Mouse (Mus musculus) thymus, adult 2 months (tissue): Measurements from ENCODE around the gene Slc6a3. TPM values are rescaled to one million over a fixed set of nuclear protein-coding genes. Genes with fewer than 3 reads are reported as not detected.

Experiments used
- DNase-seq: peaks from one replicate; pipeline ENCODE4 v3.0.0; 2021
- H3K27ac ChIP-seq: fragments of 200-500 bp; 2 replicates; pipeline ENCODE4 v1.5.1; 2012; ENCODE audit warnings: low read length, control low read depth; ENCODE audit not compliant: control insufficient read depth, insufficient read depth
- H3K27me3 ChIP-seq: fragments of 200-500 bp; 2 replicates; pipeline ENCODE4 v1.6.1; 2012; ENCODE audit warnings: mild to moderate bottlenecking, low read length, moderate library complexity, mixed read lengths; ENCODE audit not compliant: control insufficient read depth, insufficient read depth
- H3K36me3 ChIP-seq: fragments of 200-500 bp; 2 replicates; pipeline ENCODE4 v1.6.1; 2012; ENCODE audit warnings: mild to moderate bottlenecking, low read length, moderate library complexity; ENCODE audit not compliant: control insufficient read depth, insufficient read depth
- H3K4me1 ChIP-seq: fragments of 200-500 bp; replicated peaks from 2 replicates; pipeline ENCODE4 v1.6.1; 2012; ENCODE audit warnings: low read length; ENCODE audit not compliant: control insufficient read depth, insufficient read depth
- H3K4me3 ChIP-seq: fragments of 200-500 bp; 2 replicates; pipeline ENCODE4 v1.5.1; 2012; ENCODE audit warnings: mild to moderate bottlenecking, low read length, control low read depth, moderate library complexity; ENCODE audit not compliant: control insufficient read depth, insufficient read depth
- CTCF ChIP-seq: fragments of 200-500 bp; IDR thresholded peaks from 2 replicates; pipeline ENCODE4 v1.5.1; 2012; ENCODE audit warnings: mild to moderate bottlenecking, control low read depth, low read length, moderate library complexity, borderline replicate concordance; ENCODE audit not compliant: control insufficient read depth, poor library complexity, insufficient read depth; ENCODE audit errors: extremely low read depth
- POLR2A ChIP-seq: fragments of 200-500 bp; IDR thresholded peaks from 2 replicates; pipeline ENCODE4 v1.6.1; 2012; ENCODE audit warnings: mild to moderate bottlenecking, low read length, control low read depth, moderate library complexity; ENCODE audit not compliant: control insufficient read depth, poor library complexity, insufficient read depth; ENCODE audit errors: extremely low read depth
- WGBS: fragments of 180-500 bp; shearing (Covaris S2); methylation state at CpG from one replicate; pipeline ENCODE4 v1.1.7; 2018; 5-methylcytosine and 5-hydroxymethylcytosine counted together
- polyA plus RNA-seq: library from polyadenylated mRNA; depleted of rRNA; stranded (reverse); fragments of >200 nt; gene quantifications from 2 replicates; pipeline ENCODE4 v1.2.3, GENCODE M21; 2012

Slc6a3 gene
- polyA plus RNA-seq, 1 experiment, result 0.22 TPM

DNA sequence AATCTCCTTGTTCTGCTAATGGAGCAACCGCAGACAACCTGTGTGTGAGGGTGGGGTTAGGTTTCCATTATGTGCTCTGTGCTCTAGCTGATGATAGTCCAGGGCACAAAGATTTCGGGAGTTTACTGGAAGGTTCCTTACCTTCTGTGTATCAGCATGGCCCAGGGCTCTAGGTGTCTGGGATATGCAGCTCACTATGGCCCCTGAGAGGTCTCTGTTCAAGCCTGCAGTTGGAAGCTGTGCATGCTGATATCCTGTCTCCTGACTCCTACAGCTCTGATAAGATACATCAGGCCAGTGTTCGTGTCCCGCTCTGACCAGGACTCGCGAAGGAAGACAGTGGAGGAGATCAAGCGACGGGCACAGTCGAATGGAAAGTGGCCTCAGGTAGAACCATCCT lies 42.0 kb upstream of the Slc6a3 start:
- no peak for TF ChIP-seq CTCF
- TF ChIP-seq POLR2A, result no peak
- Histone ChIP-seq H3K4me1 (0 out of 2 replicates have a peak, but pooled peaks cover 4% of the 10 kb centered on the region), H3K4me3 (no peak overlapping the region), H3K36me3 (no peaks in the 10 kb centered on the region), H3K27ac (no peak overlapping the region), H3K27me3 (no peaks in the 10 kb centered on the region)
- 98% methylated on average over 9 of the region's 9 CpGs for WGBS
- no peak for DNase-seq

DNA sequence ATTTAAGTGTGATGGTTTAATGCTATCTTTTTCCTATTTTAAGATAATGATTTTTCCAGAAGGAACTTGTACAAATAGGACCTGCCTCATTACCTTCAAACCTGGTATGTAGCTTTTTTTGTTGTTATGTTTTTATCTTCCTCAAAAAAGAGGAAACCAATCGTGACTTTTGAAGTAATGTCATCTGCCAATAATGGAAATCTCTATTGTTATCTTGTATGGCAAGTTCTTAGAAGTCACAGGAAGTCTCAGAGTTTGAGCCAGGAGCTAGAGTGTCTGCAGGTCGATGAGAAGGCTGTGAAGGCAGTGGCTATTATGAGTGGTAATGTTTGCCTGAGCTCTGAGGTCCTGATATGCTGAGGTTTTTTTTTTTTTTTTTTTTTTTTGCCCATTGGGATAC lies 40.4 kb upstream of the Slc6a3 start:
- no peaks in the 10 kb centered on the region for H3K27me3 ChIP-seq
- 0 out of 2 replicates have a peak, but pooled peaks cover 4% of the 10 kb centered on the region for H3K4me1 ChIP-seq
- no peak overlapping the region for H3K27ac ChIP-seq
- no peak overlapping the region for H3K4me3 ChIP-seq
- no peaks in the 10 kb centered on the region for H3K36me3 ChIP-seq
- WGBS, result 28% methylated on average over 2 of the region's 2 CpGs
- no peak for TF ChIP-seq POLR2A
- no peak for TF ChIP-seq CTCF
- no peak for DNase-seq

DNA sequence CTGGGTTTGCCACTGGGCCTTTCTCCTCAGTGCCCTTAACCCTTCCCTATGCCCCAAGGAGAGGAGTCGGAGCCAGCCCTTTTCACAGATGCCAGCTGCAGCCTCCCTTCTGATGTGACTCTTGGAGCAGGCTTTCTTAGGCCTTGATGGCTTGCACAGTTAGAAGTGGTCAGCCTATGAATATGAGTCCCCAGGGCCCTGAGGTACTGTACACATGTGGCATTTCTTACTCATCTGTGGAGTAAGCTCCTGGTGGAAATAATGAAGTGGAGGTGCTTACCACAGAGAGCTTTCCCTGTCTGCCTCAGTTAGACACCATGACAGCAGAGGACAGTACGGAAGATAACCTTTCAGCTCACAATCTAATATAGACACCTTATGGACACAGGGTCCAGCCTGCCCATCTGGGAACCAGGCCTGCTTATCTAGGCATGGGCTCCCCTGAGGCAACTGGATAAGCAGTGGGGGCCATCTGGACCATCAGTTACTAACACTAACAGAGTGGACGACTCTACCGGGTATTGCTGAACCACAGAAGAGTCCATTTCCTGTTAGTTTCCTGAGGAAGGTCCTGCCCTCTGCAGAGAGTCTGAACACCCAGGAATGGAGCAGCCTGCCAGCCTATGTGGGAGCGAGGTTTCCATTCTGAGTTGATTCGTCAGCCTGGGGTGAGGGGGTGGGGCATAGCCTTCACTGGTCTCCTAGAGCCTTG lies 36.5 kb upstream of the Slc6a3 start:
- no peaks in the 10 kb centered on the region for H3K27me3 ChIP-seq
- no peak overlapping the region for H3K4me3 ChIP-seq
- 72% methylated on average over 6 of the region's 6 CpGs for WGBS
- no peaks in the 10 kb centered on the region for H3K36me3 ChIP-seq
- H3K27ac ChIP-seq, result no peak overlapping the region
- 0 out of 2 replicates have a peak, but pooled peaks cover 4% of the 10 kb centered on the region for H3K4me1 ChIP-seq
- no peak for DNase-seq
- no peak for TF ChIP-seq POLR2A
- no peak for TF ChIP-seq CTCF

DNA sequence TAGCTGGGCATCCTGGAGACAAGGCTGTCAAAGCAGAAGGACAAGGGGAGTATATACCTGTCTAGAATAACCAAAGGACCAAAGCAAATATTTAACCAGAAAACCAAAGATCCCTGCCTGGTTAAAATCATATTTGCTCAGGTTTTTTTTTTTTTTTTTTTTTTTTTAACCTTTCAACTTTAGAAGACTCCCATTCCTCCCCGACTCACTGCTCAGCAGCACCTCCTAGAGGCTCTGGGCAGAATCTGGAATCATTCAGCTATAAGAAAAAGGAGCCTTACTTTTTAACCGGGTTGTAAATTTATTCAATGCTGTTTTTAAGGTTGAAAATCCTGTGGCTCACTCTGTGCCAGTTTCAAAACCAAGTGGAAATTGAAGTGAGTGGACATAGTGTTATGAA lies 33.8 kb upstream of the Slc6a3 start:
- DNase-seq, result peak; percentile 14
- no peak for TF ChIP-seq POLR2A
- no peak for TF ChIP-seq CTCF
- WGBS, result 64% methylated on average over 2 of the region's 2 CpGs
- Histone ChIP-seq H3K36me3 (no peaks in the 10 kb centered on the region), H3K4me3 (no peak overlapping the region), H3K27me3 (no peaks in the 10 kb centered on the region), H3K4me1 (no peaks in the 10 kb centered on the region), H3K27ac (no peak overlapping the region)

DNA sequence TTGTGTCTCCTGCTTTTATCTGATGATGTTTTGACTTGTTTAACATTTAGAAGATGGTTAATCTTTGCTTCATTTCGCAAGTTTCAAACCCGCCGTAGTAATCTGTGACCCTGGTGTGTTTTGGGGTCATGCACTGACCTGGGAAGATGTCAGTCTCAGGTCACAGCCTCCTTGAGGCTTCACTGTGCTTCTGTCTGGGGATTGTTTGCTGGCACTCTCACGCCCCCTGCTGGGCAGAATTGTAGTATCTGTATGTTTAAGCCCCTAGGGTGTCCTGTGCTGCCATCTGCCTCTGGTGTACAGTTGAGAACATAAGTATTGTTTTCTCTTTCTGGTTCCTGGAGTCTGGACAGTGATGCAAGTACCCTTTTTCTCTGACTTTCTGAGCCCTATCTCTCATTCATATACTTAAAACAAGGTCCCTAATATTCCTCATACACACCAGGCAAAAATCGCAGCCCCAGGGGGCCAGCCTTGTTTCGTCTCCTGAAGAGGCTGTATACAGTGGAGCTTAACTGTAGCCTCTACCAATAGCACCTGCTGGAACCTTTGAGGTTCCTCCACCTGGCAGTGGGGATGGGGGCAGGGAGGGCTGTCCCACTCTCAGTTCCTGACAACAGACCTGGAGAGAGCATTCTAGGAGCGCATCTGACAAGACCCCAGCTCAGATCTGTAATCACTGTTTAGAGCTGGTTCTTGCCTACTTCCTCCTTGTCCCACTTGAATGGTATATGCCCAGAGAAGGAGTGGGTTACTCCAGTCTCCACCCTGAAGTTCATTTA lies 30.7 kb upstream of the Slc6a3 start:
- Histone ChIP-seq H3K27me3 (no peaks in the 10 kb centered on the region), H3K36me3 (no peaks in the 10 kb centered on the region), H3K4me1 (no peaks in the 10 kb centered on the region), H3K27ac (no peak overlapping the region), H3K4me3 (no peak overlapping the region)
- 77% methylated on average over 7 of the region's 7 CpGs for WGBS
- no peak for TF ChIP-seq POLR2A
- TF ChIP-seq CTCF, result peak; percentile 63; the same call in 1 of the 2 replicates
- peak; percentile 81 for DNase-seq

DNA sequence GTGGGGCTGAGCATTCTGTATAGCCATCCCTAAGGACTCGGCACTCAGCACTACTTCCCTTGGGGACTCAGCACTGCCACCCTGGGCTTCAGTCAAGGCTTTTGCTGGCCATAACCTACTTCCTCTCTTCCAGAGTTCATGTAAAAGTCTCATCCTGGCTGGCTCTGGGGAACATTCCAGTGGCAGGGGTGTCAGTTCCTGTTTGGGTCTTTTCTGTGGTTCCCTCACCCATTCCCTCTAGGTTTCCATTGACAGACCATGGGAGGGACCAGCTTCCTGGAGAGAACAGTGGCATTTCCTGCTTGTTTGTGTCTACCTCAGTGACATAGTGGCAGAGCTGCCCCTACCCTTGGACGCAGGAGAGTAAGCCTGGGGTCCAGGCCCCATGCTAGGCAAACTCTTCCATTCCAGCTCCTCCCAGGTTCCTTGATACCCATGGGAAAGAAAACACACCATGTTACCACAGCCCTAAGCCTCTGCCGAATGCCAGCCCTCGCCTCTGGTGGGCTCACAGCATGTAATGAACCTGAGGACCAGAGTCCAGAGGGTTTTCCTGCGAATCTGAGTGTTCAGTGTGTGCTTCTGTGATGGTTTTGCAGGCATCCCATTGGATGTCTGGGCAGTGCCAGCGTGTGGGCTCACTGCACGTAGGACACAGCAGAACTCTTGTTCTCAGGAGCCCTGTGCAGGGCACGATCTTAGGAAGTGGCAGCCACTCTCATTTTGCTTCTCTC lies 27.6 kb upstream of the Slc6a3 start:
- DNase-seq, result no peak
- no peak for TF ChIP-seq POLR2A
- TF ChIP-seq CTCF, result no peak
- no peaks in the 10 kb centered on the region for H3K4me1 ChIP-seq
- no peak overlapping the region for H3K4me3 ChIP-seq
- 95% methylated on average over 8 of the region's 8 CpGs for WGBS
- H3K27ac ChIP-seq, result no peak overlapping the region
- H3K36me3 ChIP-seq, result peaks cover 2% of the 10 kb centered on the region; the same call in 1 of the 2 replicates
- H3K27me3 ChIP-seq, result no peaks in the 10 kb centered on the region
